Mouse (Mus musculus): ENCODE measurements around the gene Fam171a1.
"Not testable (repeated sequence)": the region's sequence is repeated elsewhere in the genome, so short reads cannot be mapped to it uniquely, and the experiment has no call there.

The Fam171a1 gene

GRCm38 (mm10) chr2:3113866-3114265 is at the start of gene Fam171a1:
TSS of gene Fam171a1 (plus strand) at chr2:3114224.
- DNase-seq (ENCODE audit: low read depth, low spot score), result no peak

GRCm38 (mm10) chr2:3069140-3069539 is 44.9 kb upstream of the Fam171a1 start:
- DNase-seq (ENCODE audit: low read depth, low spot score), result no peak

GRCm38 (mm10) chr2:3088361-3088760 is 25.7 kb upstream of the Fam171a1 start:
- DNase-seq (ENCODE audit: low read depth, low spot score), result not testable (repeated sequence)

- no peak for DNase-seq (ENCODE audit: low read depth, low spot score)
These were observed 24.8 kb upstream of the Fam171a1 start for GRCm38 (mm10) chr2:3089274-3089673.

GRCm38 (mm10) chr2:3096101-3096500 is 17.9 kb upstream of the Fam171a1 start:
- no peak for DNase-seq (ENCODE audit: low read depth, low spot score)

GRCm38 (mm10) chr2:3099971-3100370 is 14.1 kb upstream of the Fam171a1 start:
- no peak for DNase-seq (ENCODE audit: low read depth, low spot score)

GRCm38 (mm10) chr2:3101292-3101957 is 12.6 kb upstream of the Fam171a1 start:
- no peak for DNase-seq (ENCODE audit: low read depth, low spot score)

- no peak for DNase-seq (ENCODE audit: low read depth, low spot score)
These were observed 11.7 kb upstream of the Fam171a1 start for GRCm38 (mm10) chr2:3102360-3102759.

GRCm38 (mm10) chr2:3107471-3107870 is 6.6 kb upstream of the Fam171a1 start:
- no peak for DNase-seq (ENCODE audit: low read depth, low spot score)

GRCm38 (mm10) chr2:3108431-3108830 is 5.6 kb upstream of the Fam171a1 start:
- no peak for DNase-seq (ENCODE audit: low read depth, low spot score)

- DNase-seq (ENCODE audit: low read depth, low spot score), result no peak
These were observed 5.2 kb upstream of the Fam171a1 start for GRCm38 (mm10) chr2:3108834-3109233.

GRCm38 (mm10) chr2:3117855-3118202 is 3.8 kb downstream of the Fam171a1 start:
- DNase-seq (ENCODE audit: low read depth, low spot score), result no peak

- peak; percentile 48 for DNase-seq (ENCODE audit: low read depth, low spot score)
These were observed 4.3 kb downstream of the Fam171a1 start for GRCm38 (mm10) chr2:3118203-3118941.

GRCm38 (mm10) chr2:3118969-3119368 is 4.9 kb downstream of the Fam171a1 start:
- DNase-seq (ENCODE audit: low read depth, low spot score), result no peak

GRCm38 (mm10) chr2:3119371-3119935 is 5.4 kb downstream of the Fam171a1 start:
- DNase-seq (ENCODE audit: low read depth, low spot score), result no peak

- DNase-seq (ENCODE audit: low read depth, low spot score), result no peak
These were observed 8.5 kb downstream of the Fam171a1 start for GRCm38 (mm10) chr2:3122571-3122970.

GRCm38 (mm10) chr2:3127256-3127883 is 13.3 kb downstream of the Fam171a1 start:
- DNase-seq (ENCODE audit: low read depth, low spot score), result no peak

- no peak for DNase-seq (ENCODE audit: low read depth, low spot score)
These were observed 14.4 kb downstream of the Fam171a1 start for GRCm38 (mm10) chr2:3128344-3128871.

- no peak for DNase-seq (ENCODE audit: low read depth, low spot score)
These were observed 14.9 kb downstream of the Fam171a1 start for GRCm38 (mm10) chr2:3128910-3129309.

- DNase-seq (ENCODE audit: low read depth, low spot score), result no peak
These were observed 18.4 kb downstream of the Fam171a1 start for GRCm38 (mm10) chr2:3132473-3132872.

GRCm38 (mm10) chr2:3134580-3135296 is 20.7 kb downstream of the Fam171a1 start:
- DNase-seq (ENCODE audit: low read depth, low spot score), result no peak

- DNase-seq (ENCODE audit: low read depth, low spot score), result no peak
These were observed 21.3 kb downstream of the Fam171a1 start for GRCm38 (mm10) chr2:3135297-3135684.
